Mouse (Mus musculus) liver, embryonic 13.5 days (tissue): ENCODE measurements around the gene Galnt17. TPM values are rescaled to one million over a fixed set of nuclear protein-coding genes. Genes with fewer than 3 reads are reported as not detected.

Experiments used
- ATAC-seq: fragments of 200-750 bp; cut with Nextera tagmentation; 2 replicates; pipeline ENCODE4 v1.8.0; 2017; ENCODE audit warnings: low read depth, mild to moderate bottlenecking, moderate number of reproducible peaks, moderate library complexity
- DNase-seq: peaks from one replicate; pipeline ENCODE4 v3.0.0; 2022
- H3K27ac ChIP-seq: fragments of 300-500 bp; sonication (generic); 2 replicates; pipeline ENCODE4 v1.5.1; 2015; ENCODE audit warnings: moderate library complexity, mild to moderate bottlenecking, inconsistent platforms
- H3K27me3 ChIP-seq: fragments of 300-500 bp; sonication (generic); 2 replicates; pipeline ENCODE4 v1.6.1; 2015; ENCODE audit warnings: mild to moderate bottlenecking, inconsistent platforms
- H3K36me3 ChIP-seq: fragments of 300-500 bp; sonication (generic); 2 replicates; pipeline ENCODE4 v1.6.1; 2015; ENCODE audit warnings: mild to moderate bottlenecking, inconsistent platforms
- H3K4me1 ChIP-seq: fragments of 300-500 bp; sonication (generic); replicated peaks from 2 replicates; pipeline ENCODE4 v1.6.1; 2015; ENCODE audit warnings: inconsistent platforms
- H3K4me2 ChIP-seq: fragments of 300-500 bp; sonication (generic); 2 replicates; pipeline ENCODE4 v1.6.1; 2015; ENCODE audit warnings: inconsistent platforms, mild to moderate bottlenecking, moderate library complexity
- H3K4me3 ChIP-seq: fragments of 300-500 bp; sonication (generic); replicated peaks from 2 replicates; pipeline ENCODE4 v1.5.1; 2015; ENCODE audit warnings: mild to moderate bottlenecking, inconsistent platforms
- H3K9ac ChIP-seq: fragments of 300-500 bp; sonication (generic); 2 replicates; pipeline ENCODE4 v1.6.1; 2015; ENCODE audit warnings: mild to moderate bottlenecking, inconsistent platforms
- H3K9me3 ChIP-seq: fragments of 300-500 bp; sonication (generic); replicated peaks from 2 replicates; pipeline ENCODE4 v1.6.1; 2016; ENCODE audit warnings: inconsistent platforms
- WGBS: fragments of 180-500 bp; shearing (Covaris S2); methylation state at CpG from one replicate; pipeline ENCODE4 v1.1.7; 2015; ENCODE audit not compliant: insufficient replicate concordance; 5-methylcytosine and 5-hydroxymethylcytosine counted together
- polyA plus RNA-seq: library from polyadenylated mRNA; unstranded; fragments of >200 nt; fragmentation: Nextera tagmentation; extraction: Ambion mirVana; gene quantifications from 2 replicates; pipeline ENCODE4 v1.2.1, GENCODE M21; 2015

The Galnt17 gene
- polyA plus RNA-seq, 1 experiment from 2014 or later: 0.03 TPM

- Histone ChIP-seq H3K9me3 (no peaks in the 10 kb centered on the region), H3K4me1 (no peaks in the 10 kb centered on the region), H3K36me3 (no peaks in the 10 kb centered on the region), H3K27ac (no peak overlapping the region), H3K27me3 (no peaks in the 10 kb centered on the region), H3K4me3 (no peak overlapping the region), H3K4me2 (no peak overlapping the region), H3K9ac (no peak overlapping the region)
- ATAC-seq: no peak
- no peak for DNase-seq
Observed at GRCm38 (mm10) chr5:131184566-131184965, 123.7 kb downstream of the Galnt17 start.

- no peak overlapping the region for H3K4me2 ChIP-seq
- 63% methylated on average over 1 of the region's 1 CpGs for WGBS
- no peak for DNase-seq
- H3K9me3 ChIP-seq: 0 out of 2 replicates have a peak, but pooled peaks cover 4% of the 10 kb centered on the region
- no peak for ATAC-seq
- no peak overlapping the region for H3K27ac ChIP-seq
- H3K9ac ChIP-seq: no peak overlapping the region
- H3K4me3 ChIP-seq: no peak overlapping the region
- no peaks in the 10 kb centered on the region for H3K36me3 ChIP-seq
- no peaks in the 10 kb centered on the region for H3K4me1 ChIP-seq
- H3K27me3 ChIP-seq: no peaks in the 10 kb centered on the region
Observed at GRCm38 (mm10) chr5:131181231-131181630, 127.1 kb downstream of the Galnt17 start.

- Histone ChIP-seq H3K9me3 (0 out of 2 replicates have a peak, but pooled peaks cover 4% of the 10 kb centered on the region), H3K27ac (no peak overlapping the region), H3K4me3 (no peak overlapping the region), H3K4me2 (no peak overlapping the region), H3K27me3 (no peaks in the 10 kb centered on the region), H3K9ac (no peak overlapping the region), H3K36me3 (no peaks in the 10 kb centered on the region), H3K4me1 (no peaks in the 10 kb centered on the region)
- no peak for ATAC-seq
- no peak for DNase-seq
- WGBS: 73% methylated on average over 1 of the region's 1 CpGs
Observed at GRCm38 (mm10) chr5:131180756-131181155, 127.5 kb downstream of the Galnt17 start.

- peaks cover 4% of the 10 kb centered on the region; the same call in 1 of the 2 replicates for H3K9me3 ChIP-seq
- H3K36me3 ChIP-seq: no peaks in the 10 kb centered on the region
- no peak overlapping the region for H3K4me3 ChIP-seq
- H3K4me1 ChIP-seq: no peaks in the 10 kb centered on the region
- no peak overlapping the region for H3K9ac ChIP-seq
- ATAC-seq (no peak), DNase-seq (no peak)
- no peak overlapping the region for H3K4me2 ChIP-seq
- H3K27ac ChIP-seq: no peak overlapping the region
- no peaks in the 10 kb centered on the region for H3K27me3 ChIP-seq
- WGBS: 46% methylated on average over 7 of the region's 7 CpGs
Observed at GRCm38 (mm10) chr5:131177851-131178250, 130.4 kb downstream of the Galnt17 start.

- H3K27me3 ChIP-seq: no peaks in the 10 kb centered on the region
- H3K9me3 ChIP-seq: peaks cover 4% of the 10 kb centered on the region; the same call in 1 of the 2 replicates
- no peak overlapping the region for H3K4me2 ChIP-seq
- no peak overlapping the region for H3K4me3 ChIP-seq
- ATAC-seq (no peak), DNase-seq (no peak)
- no peak overlapping the region for H3K27ac ChIP-seq
- WGBS: 46% methylated on average over 2 of the region's 2 CpGs
- no peak overlapping the region for H3K9ac ChIP-seq
- no peaks in the 10 kb centered on the region for H3K36me3 ChIP-seq
- no peaks in the 10 kb centered on the region for H3K4me1 ChIP-seq
Observed at GRCm38 (mm10) chr5:131177168-131177567, 131.1 kb downstream of the Galnt17 start.

- no peak overlapping the region for H3K4me2 ChIP-seq
- DNase-seq: no peak
- no peaks in the 10 kb centered on the region for H3K4me1 ChIP-seq
- H3K4me3 ChIP-seq: no peak overlapping the region
- no peak for ATAC-seq
- H3K27me3 ChIP-seq: no peaks in the 10 kb centered on the region
- H3K36me3 ChIP-seq: no peaks in the 10 kb centered on the region
- no peak overlapping the region for H3K27ac ChIP-seq
- H3K9ac ChIP-seq: no peak overlapping the region
- WGBS: 58% methylated on average over 6 of the region's 6 CpGs
- peaks cover 2% of the 10 kb centered on the region; the same call in 1 of the 2 replicates for H3K9me3 ChIP-seq
Observed at GRCm38 (mm10) chr5:131169186-131169585, 139.1 kb downstream of the Galnt17 start.

GRCm38 (mm10) chr5:131167366-131167765, 140.9 kb downstream of the Galnt17 start:
- WGBS: 59% methylated on average over 5 of the region's 5 CpGs
- Histone ChIP-seq H3K4me1 (no peaks in the 10 kb centered on the region), H3K27ac (no peak overlapping the region), H3K4me3 (no peak overlapping the region), H3K4me2 (no peak overlapping the region), H3K9ac (no peak overlapping the region), H3K27me3 (no peaks in the 10 kb centered on the region), H3K9me3 (0 out of 2 replicates have a peak, but pooled peaks cover 2% of the 10 kb centered on the region), H3K36me3 (no peaks in the 10 kb centered on the region)
- ATAC-seq: no peak
- DNase-seq: no peak

GRCm38 (mm10) chr5:131165681-131166080, 142.6 kb downstream of the Galnt17 start:
- Histone ChIP-seq H3K27me3 (no peaks in the 10 kb centered on the region), H3K9ac (no peak overlapping the region), H3K36me3 (no peaks in the 10 kb centered on the region), H3K4me2 (no peak overlapping the region), H3K4me1 (no peaks in the 10 kb centered on the region), H3K9me3 (no peaks in the 10 kb centered on the region), H3K27ac (no peak overlapping the region), H3K4me3 (no peak overlapping the region)
- DNase-seq (no peak), ATAC-seq (no peak)
- 65% methylated on average over 7 of the region's 7 CpGs for WGBS

- Histone ChIP-seq H3K36me3 (no peaks in the 10 kb centered on the region), H3K4me3 (no peak overlapping the region), H3K4me2 (no peak overlapping the region), H3K4me1 (no peaks in the 10 kb centered on the region), H3K27me3 (no peaks in the 10 kb centered on the region), H3K9ac (no peak overlapping the region), H3K27ac (no peak overlapping the region), H3K9me3 (0 out of 2 replicates have a peak, but pooled peaks cover 5% of the 10 kb centered on the region)
- DNase-seq (no peak), ATAC-seq (no peak)
- WGBS: 49% methylated on average over 4 of the region's 4 CpGs
Observed at GRCm38 (mm10) chr5:131157866-131158265, 150.4 kb downstream of the Galnt17 start.

GRCm38 (mm10) chr5:131156323-131156722, 152.0 kb downstream of the Galnt17 start:
- Histone ChIP-seq H3K27me3 (no peaks in the 10 kb centered on the region), H3K9ac (no peak overlapping the region), H3K4me2 (no peak overlapping the region), H3K27ac (no peak overlapping the region), H3K9me3 (0 out of 2 replicates have a peak, but pooled peaks cover 5% of the 10 kb centered on the region), H3K4me3 (no peak overlapping the region), H3K36me3 (no peaks in the 10 kb centered on the region), H3K4me1 (no peaks in the 10 kb centered on the region)
- WGBS: 45% methylated on average over 3 of the region's 3 CpGs
- ATAC-seq (no peak), DNase-seq (no peak)

- no peaks in the 10 kb centered on the region; the same call in 1 of the 2 replicates for H3K9me3 ChIP-seq
- 72% methylated on average over 4 of the region's 4 CpGs for WGBS
- H3K4me2 ChIP-seq: no peak overlapping the region
- no peaks in the 10 kb centered on the region for H3K27me3 ChIP-seq
- no peaks in the 10 kb centered on the region for H3K36me3 ChIP-seq
- H3K27ac ChIP-seq: no peak overlapping the region
- no peak overlapping the region for H3K9ac ChIP-seq
- DNase-seq: no peak
- ATAC-seq: no peak
- no peak overlapping the region for H3K4me3 ChIP-seq
- no peaks in the 10 kb centered on the region for H3K4me1 ChIP-seq
Observed at GRCm38 (mm10) chr5:131142606-131143005, 165.7 kb downstream of the Galnt17 start.

GRCm38 (mm10) chr5:131134809-131135208, 173.5 kb downstream of the Galnt17 start:
- H3K27me3 ChIP-seq: no peaks in the 10 kb centered on the region
- no peak overlapping the region for H3K4me2 ChIP-seq
- H3K4me1 ChIP-seq: no peaks in the 10 kb centered on the region
- H3K4me3 ChIP-seq: no peak overlapping the region
- H3K36me3 ChIP-seq: no peaks in the 10 kb centered on the region
- H3K9ac ChIP-seq: no peak overlapping the region
- H3K27ac ChIP-seq: no peak overlapping the region
- peaks cover 6% of the 10 kb centered on the region; the same call in 1 of the 2 replicates for H3K9me3 ChIP-seq
- DNase-seq (no peak), ATAC-seq (no peak)
